Mouse (Mus musculus) layer of hippocampus, postnatal 36 days (tissue): ENCODE results near the gene Zfp74. TPM values are rescaled to one million over a fixed set of nuclear protein-coding genes. Genes with fewer than 3 reads are reported as not detected.

Source experiments
- microRNA-seq, 2 experiments: library from miRNA; unstranded; fragments of <30 nt; microRNA quantifications; one replicate each; pipeline ENCODE4 v1.2.0; 2021
- total RNA-seq, 2 experiments: library from RNA; stranded (reverse); gene quantifications; 2 replicates each; pipeline ENCODE4 v1.2.3; 2021

Zfp74 gene
- total RNA-seq, 2 experiments from 2014 or later, result 16.3 to 19.6 TPM

Small RNAs within 50 kb of the gene (microRNA-seq; reads per million reads assigned to microRNA genes)
- gene Mir7668, result 0.60 to 0.63 reads per million in 2 experiments

Other genes starting within 250 kb of the Zfp74 start
- gene Catsperg2, start 227.1 kb downstream of the Zfp74 start, total RNA-seq, result under 1 TPM; 0.28 to 0.37 TPM
- gene Zfp84, start 185.5 kb downstream of the Zfp74 start, total RNA-seq, result 10 to 100 TPM; 20.9 TPM
- gene Zfp30, start 170.1 kb downstream of the Zfp74 start, total RNA-seq, result 10 to 100 TPM in 1 of 2 experiments, 1 to 10 TPM in 1; 9.9 to 10.4 TPM
- 10 to 100 TPM; 21.5 to 24.0 TPM for gene Zfp790, start 138.0 kb downstream of the Zfp74 start, total RNA-seq
- gene Zfp940, start 100.4 kb downstream of the Zfp74 start, total RNA-seq, result 10 to 100 TPM; 18.3 to 25.5 TPM
- gene Zfp420, start 94.1 kb downstream of the Zfp74 start, total RNA-seq, result 10 to 100 TPM; 17.4 to 18.3 TPM
- gene Zfp27, start 47.5 kb downstream of the Zfp74 start, total RNA-seq, result 10 to 100 TPM; 19.2 to 20.8 TPM
- 1 to 10 TPM; 9.1 to 9.8 TPM for gene Zfp383, start 45.9 kb downstream of the Zfp74 start, total RNA-seq
- 1 to 10 TPM; 4.3 to 5.6 TPM for gene Zfp568, start 29.9 kb upstream of the Zfp74 start, total RNA-seq
- 10 to 100 TPM in 1 of 2 experiments, 1 to 10 TPM in 1; 9.0 to 12.0 TPM for gene Zfp14, start 97.3 kb upstream of the Zfp74 start, total RNA-seq
- gene Zfp82, start 118.8 kb upstream of the Zfp74 start, total RNA-seq, result 1 to 10 TPM; 3.7 to 4.2 TPM
- under 1 TPM in 1 of 2 experiments, not detected in 1; 0.97 TPM for gene Gm26920, start 136.3 kb upstream of the Zfp74 start, total RNA-seq
- gene Zfp566, start 136.4 kb upstream of the Zfp74 start, total RNA-seq, result 1 to 10 TPM; 6.4 to 8.0 TPM
- 10 to 100 TPM; 76.8 to 83.7 TPM for gene Zfp260, start 140.7 kb upstream of the Zfp74 start, total RNA-seq
- gene Zfp382, start 167.9 kb upstream of the Zfp74 start, total RNA-seq, result 10 to 100 TPM; 31.8 to 35.0 TPM
- gene Zfp146, start 215.7 kb upstream of the Zfp74 start, total RNA-seq, result 10 to 100 TPM; 53.8 to 54.8 TPM
- gene Cox7a1, start 230.1 kb upstream of the Zfp74 start, total RNA-seq, result 1 to 10 TPM; 3.7 to 5.0 TPM
- gene Capns1, start 244.7 kb upstream of the Zfp74 start, total RNA-seq, result 100 to 1,000 TPM; 207 to 234 TPM